Mouse (Mus musculus) kidney, adult 2 months (tissue): ENCODE results near the gene Arid2. TPM values are rescaled to one million over a fixed set of nuclear protein-coding genes. Genes with fewer than 3 reads are reported as not detected.
"Not testable (repeated sequence)": the region's sequence is repeated elsewhere in the genome, so short reads cannot be mapped to it uniquely, and the experiment has no call there.

Experiments
- DNase-seq: peaks from one replicate; pipeline ENCODE4 v3.0.0; 2021
- H3K27ac ChIP-seq: fragments of 200-500 bp; 2 replicates; pipeline ENCODE4 v1.5.1; 2012; ENCODE audit warnings: low read depth, low read length, control low read depth, inconsistent platforms; ENCODE audit not compliant: insufficient read depth
- H3K27me3 ChIP-seq: fragments of 200-500 bp; replicated peaks from 2 replicates; pipeline ENCODE4 v1.6.1; 2012; ENCODE audit warnings: mild to moderate bottlenecking, moderate library complexity, low read length, inconsistent platforms; ENCODE audit not compliant: control insufficient read depth, insufficient read depth
- H3K36me3 ChIP-seq: fragments of 200-500 bp; 2 replicates; pipeline ENCODE4 v1.6.1; 2012; ENCODE audit warnings: mild to moderate bottlenecking, moderate library complexity, low read length, inconsistent platforms; ENCODE audit not compliant: control insufficient read depth, insufficient read depth
- H3K4me1 ChIP-seq: fragments of 200-500 bp; 2 replicates; pipeline ENCODE4 v1.6.1; 2011; ENCODE audit warnings: low read length; ENCODE audit not compliant: control insufficient read depth, insufficient read depth
- H3K4me3 ChIP-seq: fragments of 200-500 bp; 2 replicates; pipeline ENCODE4 v1.5.1; 2011; ENCODE audit warnings: mild to moderate bottlenecking, low read depth, low read length, control low read depth; ENCODE audit not compliant: insufficient read depth
- CTCF ChIP-seq: fragments of 200-500 bp; conservative IDR thresholded peaks from 2 replicates; pipeline ENCODE4 v1.5.1; 2011; ENCODE audit warnings: low read depth, mild to moderate bottlenecking, control low read depth, low read length, moderate library complexity, mixed read lengths; ENCODE audit not compliant: insufficient read depth, insufficient read length
- POLR2A ChIP-seq: fragments of 200-500 bp; IDR thresholded peaks from one replicate; pipeline ENCODE4 v1.6.1; 2011; ENCODE audit warnings: low read depth, low read length, control low read depth
- WGBS: fragments of 180-500 bp; shearing (Covaris S2); methylation state at CpG from one replicate; pipeline ENCODE4 v1.1.7; 2018; 5-methylcytosine and 5-hydroxymethylcytosine counted together
- polyA plus RNA-seq: library from polyadenylated mRNA; depleted of rRNA; stranded (reverse); fragments of >200 nt; gene quantifications from 2 replicates; pipeline ENCODE4 v1.2.3, GENCODE M21; 2012; rRNA removed

The Arid2 gene
- 11.5 and 11.8 TPM in 2 replicates for polyA plus RNA-seq

- DNase-seq = peak; percentile 74
Measured at GRCm38 (mm10) chr15:96287369-96287975, at the start of gene Arid2. Gene Arid2, plus strand, starts transcription at chr15:96287518.

DNA sequence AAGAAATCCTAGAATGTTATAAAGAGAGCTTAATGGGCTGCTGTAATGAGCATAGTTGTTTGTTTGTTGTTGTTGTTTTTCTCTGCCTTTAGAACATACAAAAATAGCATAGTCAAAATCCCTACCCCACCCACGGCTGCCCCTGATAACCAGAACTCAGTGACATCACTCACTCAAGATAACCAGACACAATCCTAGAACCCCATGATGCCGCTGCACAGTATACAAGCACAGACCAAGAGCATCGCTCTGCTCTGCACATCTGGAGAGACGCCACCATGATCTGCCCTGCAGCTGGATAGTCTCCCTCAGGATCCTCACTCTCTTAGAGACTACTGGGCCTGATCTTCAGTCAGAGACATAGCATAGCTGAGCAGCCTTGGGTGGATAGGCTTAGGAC is 49.2 kb upstream of the Arid2 start:
- Histone ChIP-seq H3K4me3 (no peak overlapping the region), H3K27me3 (no peaks in the 10 kb centered on the region), H3K36me3 (no peaks in the 10 kb centered on the region), H3K4me1 (no peaks in the 10 kb centered on the region), H3K27ac (no peak overlapping the region)
- 95% methylated on average over 4 of the region's 4 CpGs for WGBS
- DNase-seq = no peak
- TF ChIP-seq CTCF (no peak), POLR2A (no peak)

More at GRCm38 (mm10) chr15:96287369-96287975, at the start of gene Arid2:
- TF ChIP-seq POLR2A = no peak
- no peak for TF ChIP-seq CTCF
- Histone ChIP-seq H3K36me3 (no peaks in the 10 kb centered on the region), H3K27me3 (no peaks in the 10 kb centered on the region), H3K4me3 (peak within 1 kb of the TSS; percentile 100), H3K4me1 (peaks cover 7% of the 10 kb centered on the region; the same call in 1 of the 2 replicates), H3K27ac (peak within 1 kb of the TSS; percentile 100)
- under 1% methylated on average over 50 of the region's 67 CpGs for WGBS

- Histone ChIP-seq H3K36me3 (no peaks in the 10 kb centered on the region), H3K4me3 (no peak overlapping the region), H3K27me3 (no peaks in the 10 kb centered on the region), H3K4me1 (no peaks in the 10 kb centered on the region), H3K27ac (no peak overlapping the region)
- 82% methylated on average over 6 of the region's 6 CpGs for WGBS
- TF ChIP-seq POLR2A = no peak
- TF ChIP-seq CTCF = no peak
- DNase-seq = no peak
Measured at GRCm38 (mm10) chr15:96244171-96244570, 43.1 kb upstream of the Arid2 start.

- not testable (repeated sequence) for H3K4me1 ChIP-seq, H3K36me3 ChIP-seq, H3K27ac ChIP-seq, H3K27me3 ChIP-seq, H3K4me3 ChIP-seq, DNase-seq
- 76% methylated on average over 10 of the region's 10 CpGs for WGBS
Measured at GRCm38 (mm10) chr15:96244715-96245114, 42.6 kb upstream of the Arid2 start.

DNA sequence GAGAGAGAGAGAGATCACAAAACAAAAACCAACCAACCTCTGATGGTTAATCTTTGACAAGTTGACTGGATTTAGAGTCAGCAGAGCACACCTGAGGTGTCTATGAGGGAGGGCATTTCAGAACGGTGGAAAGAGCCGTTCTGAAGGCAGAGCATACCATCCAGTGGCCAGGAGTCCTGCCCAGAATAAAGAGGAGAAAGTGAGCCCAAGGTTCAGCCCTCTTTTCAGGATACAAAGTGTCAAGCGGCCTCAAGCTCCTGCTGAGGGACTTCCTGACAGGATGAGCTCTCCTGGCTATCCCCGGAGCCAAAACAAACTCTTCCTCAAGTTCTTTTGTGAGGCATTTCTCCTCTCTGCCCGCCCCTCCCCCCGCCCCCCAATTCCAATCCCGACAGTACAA is 33.5 kb upstream of the Arid2 start:
- Histone ChIP-seq H3K4me3 (peak overlapping the region; percentile 4; the same call in 1 of the 2 replicates), H3K27me3 (no peaks in the 10 kb centered on the region), H3K4me1 (peaks cover 9% of the 10 kb centered on the region; the same call in 1 of the 2 replicates), H3K36me3 (no peaks in the 10 kb centered on the region), H3K27ac (no peak overlapping the region)
- TF ChIP-seq POLR2A (no peak), CTCF (no peak)
- DNase-seq = peak; percentile 22
- 1% methylated on average over 7 of the region's 7 CpGs for WGBS

- Histone ChIP-seq H3K27me3 (no peaks in the 10 kb centered on the region), H3K27ac (no peak overlapping the region), H3K4me3 (peak overlapping the region; percentile 4; the same call in 1 of the 2 replicates), H3K4me1 (peaks cover 9% of the 10 kb centered on the region; the same call in 1 of the 2 replicates), H3K36me3 (no peaks in the 10 kb centered on the region)
- DNase-seq = no peak
- 1% methylated on average over 17 of the region's 17 CpGs for WGBS
- TF ChIP-seq CTCF = no peak
- no peak for TF ChIP-seq POLR2A
Measured at GRCm38 (mm10) chr15:96254356-96254755, 33.0 kb upstream of the Arid2 start.

DNA sequence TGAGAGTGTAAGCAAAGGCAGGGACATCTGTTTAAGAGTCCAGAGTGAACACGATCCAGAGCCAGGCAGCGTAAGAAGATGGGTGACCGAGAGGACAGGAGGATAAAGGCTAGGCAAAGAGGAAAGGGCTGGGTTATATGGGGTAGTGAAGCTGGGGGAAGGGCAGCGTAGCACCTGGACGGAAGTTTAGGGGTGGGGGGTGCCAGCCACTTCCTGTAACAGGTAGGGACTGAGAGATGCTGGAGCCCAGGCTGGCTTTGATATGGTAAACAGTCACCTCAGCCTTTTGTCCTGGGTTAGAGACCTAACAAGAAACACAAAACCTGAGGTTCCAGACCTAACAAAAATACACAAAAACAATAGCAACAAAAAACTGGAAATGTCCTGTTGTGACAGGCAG is 29.5 kb upstream of the Arid2 start:
- no peak overlapping the region for H3K27ac ChIP-seq
- H3K4me3 ChIP-seq = no peak overlapping the region
- H3K4me1 ChIP-seq = peaks cover 9% of the 10 kb centered on the region; the same call in 1 of the 2 replicates
- H3K36me3 ChIP-seq = no peaks in the 10 kb centered on the region
- no peak for DNase-seq
- TF ChIP-seq POLR2A (no peak), CTCF (no peak)
- 62% methylated on average over 5 of the region's 5 CpGs for WGBS
- H3K27me3 ChIP-seq = no peaks in the 10 kb centered on the region

GRCm38 (mm10) chr15:96264614-96265013 is 22.7 kb upstream of the Arid2 start:
- Histone ChIP-seq H3K27me3 (no peaks in the 10 kb centered on the region), H3K27ac (no peak overlapping the region), H3K4me3 (no peak overlapping the region), H3K36me3 (no peaks in the 10 kb centered on the region), H3K4me1 (peaks cover 4% of the 10 kb centered on the region; the same call in 1 of the 2 replicates)
- TF ChIP-seq POLR2A (no peak), CTCF (no peak)
- WGBS = over 99% methylated on average over 3 of the region's 3 CpGs
- no peak for DNase-seq
